Mouse (Mus musculus) small intestine, adult 10 weeks (tissue): ENCODE results near the gene 1810062G17Rik. TPM values are rescaled to one million over a fixed set of nuclear protein-coding genes. Genes with fewer than 3 reads are reported as not detected.

ENCODE experiments used
- polyA plus RNA-seq: library from polyadenylated mRNA; stranded (reverse); fragments of 350-450 nt; fragmentation: Illumina TruSeq; extraction: RNeasy Lipid Tissue Mini Kit (QIAGEN cat#74804); gene quantifications from one replicate; pipeline ENCODE4 v1.2.3, GENCODE M21; 2014; ENCODE audit warnings: low replicate concordance

Gene 1810062G17Rik
- polyA plus RNA-seq, result not detected

GRCm38 (mm10) chr3:36475532-36476087 lies at the start of gene 1810062G17Rik, which contains the start of gene Anxa5:
TSS of gene 1810062G17Rik (plus strand) at chr3:36475937.
TSS of gene Anxa5 (minus strand) at chr3:36475894.

GRCm38 (mm10) chr3:36521073-36522060 lies 45.6 kb downstream of the 1810062G17Rik start, which contains the start of gene Gm11549:
TSS of gene Gm11549 (minus strand) at chr3:36521813.

Other genes with a start within 250 kb of the 1810062G17Rik start
- gene Anxa5, start within 50 bp of the 1810062G17Rik start, polyA plus RNA-seq, result 38.9 TPM
- gene Gm11549, start 45.9 kb downstream of the 1810062G17Rik start, polyA plus RNA-seq, result not detected
- gene Exosc9, start 76.7 kb downstream of the 1810062G17Rik start, polyA plus RNA-seq, result 118 TPM
- gene Ccna2, start 96.2 kb downstream of the 1810062G17Rik start, polyA plus RNA-seq, result 115 TPM
- 3.1 TPM for gene Bbs7, start 137.5 kb downstream of the 1810062G17Rik start, polyA plus RNA-seq
- 2.6 TPM for gene Trpc3, start 214.2 kb downstream of the 1810062G17Rik start, polyA plus RNA-seq